Mouse (Mus musculus): ENCODE results near the gene Trmt112.

GRCm38 (mm10) chr19:6869355-6869754, 40.1 kb upstream of the Trmt112 start:
- no peak for TF ChIP-seq CTCF (IDR thresholded peaks at IDR 0.05; ENCODE audit: borderline replicate concordance, insufficient read depth, low read length)
- TF ChIP-seq POLR2A (IDR thresholded peaks at IDR 0.05; ENCODE audit: low read depth, low read length): no peak; the same call in none of the 2 replicates

All from embryonic fibroblast, embryonic 13.5 days (primary cell).